In the genomic region with DNA sequence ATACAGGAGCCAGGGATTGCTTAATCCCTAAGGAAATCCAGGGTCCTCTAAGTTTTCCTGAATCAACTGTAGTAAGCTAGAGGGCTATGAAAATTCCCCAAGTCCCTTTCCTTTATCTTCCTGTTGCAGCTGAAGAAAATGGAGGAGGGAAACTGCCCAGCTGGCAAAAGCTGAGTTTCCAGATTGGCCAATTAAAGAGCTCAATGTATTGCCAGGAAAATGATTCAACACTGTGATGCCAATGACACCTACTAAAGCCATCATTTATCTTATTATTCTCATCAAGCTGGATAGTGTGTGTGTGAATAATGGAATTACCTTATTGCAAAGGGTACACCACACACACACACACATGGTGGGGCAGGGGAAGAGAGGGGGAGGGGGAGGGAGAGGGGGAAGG, we compare ENCODE assay signal across 21 mouse cellular contexts. TPM values are rescaled to one million over a fixed set of nuclear protein-coding genes. Genes with fewer than 3 reads are reported as not detected.
DNase-seq lines count a peak whose midpoint lies in the region; ATAC-seq and TF ChIP-seq lines count a peak whose summit lies in the region.
"Had no signal": no experiment of that assay in that cellular context is flagged by ENCODE, and none has a peak within 500 bp of the region (broad histone marks: within the 10 kb centered on the region; RNA-seq: fewer than 3 reads in every experiment).

No protein-coding gene starts in this region.

- DNase-seq in forebrain, embryonic 14.5 days (ENCODE audit: low spot score) = peak; percentile 69
- DNase-seq in layer of hippocampus, adult 8-10 months (ENCODE audit: low spot score in 2 of 2) = peak; percentile 18 to 42
- no peak for DNase-seq in layer of hippocampus, postnatal 25 days (ENCODE audit: extremely low spot score in 1 of 2, low spot score in 1 of 2)
- DNase-seq in brain, embryonic 14.5 days (ENCODE audit: low read depth) = peak; percentile 79
- DNase-seq in forebrain, postnatal 0 days = peak; percentile 54
- DNase-seq in left cerebral cortex, adult 11 months (ENCODE audit: low spot score) = no peak
- DNase-seq in lung, adult 18-20 months = no peak
- DNase-seq: adrenal gland, postnatal 14 days; cerebellum, adult 11 months; cerebellum, adult 8-10 months; cerebellum, postnatal 36 days; gastrocnemius, postnatal 14 days; heart, postnatal 10 days; heart, postnatal 4 days had no signal

- H3K9me3 ChIP-seq in forebrain, embryonic 14.5 days (replicated peaks; ENCODE audit: control insufficient read depth, low read length) = no peaks in the 10 kb centered on the region
- no peaks in the 10 kb centered on the region for H3K9me3 ChIP-seq in forebrain, embryonic 12.5 days
- no peaks in the 10 kb centered on the region for H3K9me3 ChIP-seq in forebrain, postnatal 0 days (ENCODE audit: low read length)
- H3K9me3 ChIP-seq: embryonic facial prominence, embryonic 13.5 days; heart, embryonic 10.5 days; hindbrain, embryonic 12.5 days had no signal

- H3K27me3 ChIP-seq in forebrain, embryonic 14.5 days (replicated peaks; ENCODE audit: control insufficient read depth, insufficient read depth, low read length) = no peaks in the 10 kb centered on the region
- no peaks in the 10 kb centered on the region for H3K27me3 ChIP-seq in forebrain, embryonic 12.5 days
- no peaks in the 10 kb centered on the region for H3K27me3 ChIP-seq in forebrain, postnatal 0 days (ENCODE audit: insufficient read depth, low read length)
- H3K27me3 ChIP-seq: hindbrain, embryonic 12.5 days had no signal

- no peak for TF ChIP-seq CTCF in brain, embryonic 14.5 days (IDR thresholded peaks at IDR 0.05; ENCODE audit: borderline replicate concordance, extremely low read depth, insufficient read depth, insufficient read length)
- TF ChIP-seq CTCF in forebrain, postnatal 0 days (IDR thresholded peaks at IDR 0.05; ENCODE audit: low read depth) = no peak

- H3K27ac ChIP-seq in forebrain, embryonic 14.5 days (ENCODE audit: low read depth, low read length) = no peak overlapping the region
- no peak overlapping the region for H3K27ac ChIP-seq in forebrain, embryonic 12.5 days
- H3K27ac ChIP-seq in forebrain, postnatal 0 days (ENCODE audit: low read depth, low read length) = no peak overlapping the region
- H3K27ac ChIP-seq: embryonic facial prominence, embryonic 13.5 days; heart, embryonic 10.5 days; hindbrain, embryonic 12.5 days had no signal

- TF ChIP-seq POLR2A in brain, embryonic 14.5 days (IDR thresholded peaks at IDR 0.05; ENCODE audit: borderline replicate concordance, extremely low read depth, insufficient read depth, insufficient read length, poor library complexity, severe bottlenecking) = no peak

- H3K9ac ChIP-seq in forebrain, embryonic 14.5 days (ENCODE audit: low read length) = no peak overlapping the region
- no peak overlapping the region for H3K9ac ChIP-seq in forebrain, embryonic 12.5 days
- H3K9ac ChIP-seq in forebrain, postnatal 0 days = no peak overlapping the region
- H3K9ac ChIP-seq: embryonic facial prominence, embryonic 13.5 days; hindbrain, embryonic 12.5 days had no signal

- peak; percentile 72; the same call in 1 of the 2 replicates for ATAC-seq in forebrain, embryonic 14.5 days
- no peak for ATAC-seq in forebrain, embryonic 12.5 days (ENCODE audit: low FRiP score)
- no peak for ATAC-seq in forebrain, postnatal 0 days
- ATAC-seq: hindbrain, embryonic 16.5 days; inflammation-experienced regulatory T-cells, adult 6 months; intestine, postnatal 0 days had no signal

- H3K4me3 ChIP-seq in forebrain, embryonic 14.5 days (ENCODE audit: low read depth, low read length) = no peak overlapping the region
- H3K4me3 ChIP-seq in forebrain, embryonic 12.5 days (replicated peaks) = no peak overlapping the region
- no peak overlapping the region for H3K4me3 ChIP-seq in forebrain, postnatal 0 days (ENCODE audit: low read depth, low read length)
- H3K4me3 ChIP-seq: embryonic facial prominence, embryonic 13.5 days; heart, embryonic 10.5 days; hindbrain, embryonic 12.5 days had no signal

- H3K36me3 ChIP-seq in forebrain, embryonic 14.5 days (ENCODE audit: control insufficient read depth, insufficient read depth, low read length) = no peaks in the 10 kb centered on the region
- H3K36me3 ChIP-seq in forebrain, embryonic 12.5 days (replicated peaks) = no peaks in the 10 kb centered on the region
- no peaks in the 10 kb centered on the region for H3K36me3 ChIP-seq in forebrain, postnatal 0 days (ENCODE audit: insufficient read depth)
- H3K36me3 ChIP-seq: embryonic facial prominence, embryonic 13.5 days; heart, embryonic 10.5 days; hindbrain, embryonic 12.5 days had no signal

- no peak overlapping the region for H3K4me2 ChIP-seq in forebrain, embryonic 14.5 days (ENCODE audit: low read length)
- H3K4me2 ChIP-seq in forebrain, embryonic 12.5 days = no peak overlapping the region
- no peak overlapping the region for H3K4me2 ChIP-seq in forebrain, postnatal 0 days (ENCODE audit: low read depth)
- H3K4me2 ChIP-seq: embryonic facial prominence, embryonic 13.5 days; hindbrain, embryonic 12.5 days had no signal

- no peaks in the 10 kb centered on the region for H3K4me1 ChIP-seq in forebrain, embryonic 14.5 days (ENCODE audit: control insufficient read depth, insufficient read depth, low read length)
- no peaks in the 10 kb centered on the region for H3K4me1 ChIP-seq in forebrain, embryonic 12.5 days
- no peaks in the 10 kb centered on the region for H3K4me1 ChIP-seq in forebrain, postnatal 0 days (ENCODE audit: insufficient read depth)
- H3K4me1 ChIP-seq: embryonic facial prominence, embryonic 13.5 days; heart, embryonic 10.5 days; hindbrain, embryonic 12.5 days had no signal

RNA-seq across cellular contexts. Expression of a gene that starts 22.0 kb away (rescaled TPM):
- polyA plus RNA-seq in forebrain, embryonic 14.5 days (2014; fragmentation: Nextera tagmentation; extraction: Ambion mirVana) = 28.9 and 30.3 TPM in 2 replicates
- 35.5 and 36.6 TPM in 2 replicates for polyA plus RNA-seq in forebrain, embryonic 12.5 days (2016; fragmentation: Nextera tagmentation; extraction: Ambion mirVana)
- 10 to 100 TPM; 42.1 to 45.0 (median 43.4) TPM for total RNA-seq in layer of hippocampus, adult 8-10 months (2022)
- 10 to 100 TPM; 37.1 to 43.9 TPM for total RNA-seq in layer of hippocampus, postnatal 25 days (2021)
- polyA plus RNA-seq in brain, embryonic 14.5 days (2012; rRNA removed) = 50.3 and 56.5 TPM in 2 replicates
- total RNA-seq in forebrain, postnatal 0 days (2014; rRNA removed) = 70.1 and 82.7 TPM in 2 replicates
- polyA plus RNA-seq in forebrain, postnatal 0 days (2015; fragmentation: Nextera tagmentation; extraction: Ambion mirVana) = 22.2 and 22.9 TPM in 2 replicates

Comparison
In these comparisons a context has a peak if more than half of its experiments do, and no peak if none do; other contexts are left out.
1. DNase-seq: peak in forebrain, embryonic 14.5 days (single experiment), layer of hippocampus, adult 8-10 months (2 of 2), brain, embryonic 14.5 days (single experiment) and forebrain, postnatal 0 days (single experiment); none in layer of hippocampus, postnatal 25 days (0 of 2), left cerebral cortex, adult 11 months (single experiment) and lung, adult 18-20 months (0 of 2).